Mouse (Mus musculus) bone marrow macrophage, adult 2 months (primary cell): Measurements from ENCODE around the gene Styxl1.

Source experiments
- CTCF ChIP-seq: IDR thresholded peaks from 2 replicates; pipeline ENCODE4 v1.5.1; 2012; ENCODE audit warnings: low read depth, mild to moderate bottlenecking, low read length, moderate library complexity
- POLR2A ChIP-seq: IDR thresholded peaks from 2 replicates; pipeline ENCODE4 v1.6.1; 2012; ENCODE audit warnings: mild to moderate bottlenecking, low read depth, low read length, borderline replicate concordance

DNA sequence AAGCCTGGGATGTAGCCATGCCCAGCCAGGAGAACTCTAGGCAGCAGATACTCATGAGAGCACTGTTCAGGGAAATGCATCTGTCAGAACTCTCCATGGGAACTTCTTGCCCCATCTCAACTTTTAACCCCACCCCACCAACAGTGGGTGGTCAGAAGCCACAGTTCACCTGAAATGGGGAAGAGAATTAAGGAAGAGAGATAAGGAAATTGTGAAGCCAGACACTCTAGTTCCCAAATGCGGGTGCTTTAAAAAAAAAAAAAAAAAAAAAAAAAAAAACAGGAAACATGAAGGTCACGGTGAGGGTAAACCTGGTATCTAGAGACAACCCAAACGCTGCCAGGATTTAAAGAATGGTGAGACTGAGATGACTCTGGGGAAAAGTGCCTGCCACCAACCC lies 5.7 kb downstream of the Styxl1 start:
- no peak for TF ChIP-seq CTCF
- TF ChIP-seq POLR2A: no peak
